Mouse (Mus musculus) urinary bladder, postnatal 10 days (tissue): ENCODE data around the gene Rap1gap2.

Experiments
- DNase-seq: peaks from one replicate; pipeline ENCODE4 v3.0.0; 2022; ENCODE audit warnings: low spot score

Gene Rap1gap2

GRCm38 (mm10) chr11:74409757-74410174, 200.9 kb downstream of the Rap1gap2 start:
- DNase-seq, result no peak

DNA sequence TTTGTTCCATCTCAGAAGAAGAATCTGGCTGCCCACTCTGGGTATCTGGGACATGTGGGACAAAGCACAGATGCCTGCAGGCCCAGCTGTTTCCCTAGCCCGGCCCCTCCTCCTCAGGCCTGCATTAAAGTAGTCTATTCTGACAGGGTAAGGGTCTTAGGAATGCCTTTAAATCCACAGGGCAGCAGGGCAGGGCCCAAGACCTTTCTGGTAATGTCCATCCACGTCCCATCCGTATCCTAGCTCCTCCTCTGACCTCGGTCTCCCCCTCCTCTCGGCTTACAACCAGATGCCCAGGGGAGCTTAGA, 201.3 kb downstream of the Rap1gap2 start:
- DNase-seq, result no peak

- DNase-seq, result peak; percentile 91
Measured at GRCm38 (mm10) chr11:74408587-74409446, 201.9 kb downstream of the Rap1gap2 start.

GRCm38 (mm10) chr11:74405201-74405600, 205.5 kb downstream of the Rap1gap2 start:
- DNase-seq, result no peak

DNA sequence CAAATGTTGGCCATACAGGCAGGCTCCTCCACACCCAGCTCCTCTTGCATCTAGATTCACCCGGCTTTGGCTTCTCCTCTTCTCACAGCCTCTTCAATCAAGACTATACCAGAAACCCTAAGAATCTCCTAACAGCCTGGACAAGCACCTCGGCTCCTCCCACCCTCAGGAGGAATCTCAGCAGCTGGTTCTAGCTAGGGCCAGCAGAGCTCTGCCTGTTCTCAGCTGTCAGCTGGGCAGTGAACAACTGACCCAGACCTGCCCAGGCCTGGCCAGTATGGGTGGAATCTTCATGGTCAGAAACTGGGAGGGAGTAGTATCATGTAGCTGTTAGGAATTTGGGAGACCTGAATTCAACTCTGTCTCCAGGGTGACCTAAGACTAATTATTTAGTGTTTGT, 206.5 kb downstream of the Rap1gap2 start:
- DNase-seq, result no peak

GRCm38 (mm10) chr11:74402126-74402525, 208.6 kb downstream of the Rap1gap2 start:
- DNase-seq, result no peak

GRCm38 (mm10) chr11:74395583-74395982, 215.1 kb downstream of the Rap1gap2 start:
- no peak for DNase-seq

- no peak for DNase-seq
Measured at GRCm38 (mm10) chr11:74393489-74393888, 217.2 kb downstream of the Rap1gap2 start.

DNA sequence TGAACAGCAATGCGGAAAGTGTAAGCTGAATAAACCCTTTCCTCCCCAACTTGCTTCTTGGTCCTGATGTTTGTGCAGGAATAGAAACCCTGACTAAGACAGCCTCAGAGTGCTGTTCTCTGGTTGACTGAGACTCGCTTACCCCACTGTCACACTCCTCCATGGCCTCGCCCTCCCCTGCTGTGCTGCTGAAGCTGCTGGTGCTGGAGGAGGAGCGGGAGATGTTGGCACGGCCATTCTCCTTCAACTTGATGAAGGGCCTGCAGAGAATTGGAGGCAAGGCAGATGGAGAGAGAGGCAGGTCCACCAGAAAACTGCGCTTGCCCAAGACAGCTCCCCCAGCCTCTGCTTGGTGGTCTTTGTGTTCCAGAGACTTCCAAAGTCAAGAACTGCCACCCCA, 217.8 kb downstream of the Rap1gap2 start:
- DNase-seq, result no peak

DNA sequence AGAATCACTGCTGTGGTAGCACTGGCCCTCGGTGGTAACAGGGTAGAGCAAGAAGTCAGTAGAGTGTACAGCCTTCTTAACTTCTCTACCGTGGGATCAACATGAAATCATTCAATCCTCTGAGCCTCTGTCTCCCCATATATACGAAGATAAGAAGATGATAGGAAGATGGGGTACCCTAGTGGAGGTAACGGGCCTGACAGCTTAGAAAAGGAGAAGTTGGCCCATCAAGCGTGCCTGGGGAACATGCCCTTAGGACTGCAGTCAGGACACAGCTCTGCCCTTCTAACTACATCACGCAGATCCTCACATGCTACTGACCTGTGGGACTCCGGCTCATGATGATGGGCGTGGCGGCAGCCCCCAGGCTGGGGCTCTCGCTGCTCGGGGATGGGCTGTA, 218.8 kb downstream of the Rap1gap2 start:
- DNase-seq, result no peak

- DNase-seq, result no peak
Measured at GRCm38 (mm10) chr11:74387203-74387602, 223.5 kb downstream of the Rap1gap2 start.

GRCm38 (mm10) chr11:74385674-74386073, 225.0 kb downstream of the Rap1gap2 start:
- no peak for DNase-seq

DNA sequence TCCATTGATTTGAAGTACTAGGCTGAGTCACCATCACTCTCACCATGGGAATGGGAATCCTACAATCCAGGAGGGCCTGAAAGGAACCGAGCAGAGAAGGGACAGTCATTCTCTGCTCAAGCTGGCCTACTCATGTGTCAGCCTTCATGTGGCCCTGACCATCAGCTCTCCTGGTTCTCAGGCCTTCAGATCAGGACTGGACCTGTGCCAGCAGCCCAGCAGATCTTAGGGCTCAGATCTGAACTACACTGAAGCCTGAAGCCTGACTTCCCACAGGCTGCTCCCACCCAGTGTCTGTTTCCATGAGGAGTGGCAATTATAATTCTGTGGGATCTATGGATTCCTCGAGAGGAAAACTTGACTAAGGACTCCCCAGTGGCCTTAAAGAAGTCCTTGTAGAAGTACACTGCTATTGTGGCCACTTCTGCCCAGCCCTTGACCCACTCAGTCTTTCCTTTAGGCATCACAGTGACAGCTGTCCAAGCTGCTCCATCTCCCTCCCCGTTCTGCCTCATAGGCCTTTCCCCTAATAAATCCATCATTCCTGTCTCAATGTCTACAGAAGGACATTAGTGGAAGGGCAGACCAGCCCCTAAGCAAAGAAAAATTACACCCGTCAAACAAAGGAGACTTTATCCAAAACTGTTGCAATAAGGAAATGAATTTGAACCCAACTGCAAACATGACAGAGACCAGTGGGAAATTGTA, 231.4 kb downstream of the Rap1gap2 start:
- DNase-seq, result no peak

DNA sequence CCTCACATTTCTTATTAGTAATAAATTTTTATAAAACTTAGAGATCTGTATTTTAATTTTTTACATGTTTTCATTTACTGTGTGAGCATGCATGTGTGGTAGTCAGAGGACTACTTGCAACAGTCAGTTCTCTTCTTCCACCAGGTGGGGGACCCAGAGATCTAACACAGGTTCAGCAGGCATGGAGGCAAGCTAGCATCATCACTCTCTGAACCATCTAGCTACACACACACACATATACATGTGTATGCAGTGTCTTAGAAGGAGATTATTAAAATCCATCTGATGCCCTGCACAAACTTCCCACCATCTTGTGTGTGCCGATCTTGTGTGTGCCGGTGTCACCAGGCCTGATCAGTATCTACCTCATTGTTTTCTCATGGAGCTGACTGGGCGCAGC, 233.9 kb downstream of the Rap1gap2 start:
- no peak for DNase-seq

DNA sequence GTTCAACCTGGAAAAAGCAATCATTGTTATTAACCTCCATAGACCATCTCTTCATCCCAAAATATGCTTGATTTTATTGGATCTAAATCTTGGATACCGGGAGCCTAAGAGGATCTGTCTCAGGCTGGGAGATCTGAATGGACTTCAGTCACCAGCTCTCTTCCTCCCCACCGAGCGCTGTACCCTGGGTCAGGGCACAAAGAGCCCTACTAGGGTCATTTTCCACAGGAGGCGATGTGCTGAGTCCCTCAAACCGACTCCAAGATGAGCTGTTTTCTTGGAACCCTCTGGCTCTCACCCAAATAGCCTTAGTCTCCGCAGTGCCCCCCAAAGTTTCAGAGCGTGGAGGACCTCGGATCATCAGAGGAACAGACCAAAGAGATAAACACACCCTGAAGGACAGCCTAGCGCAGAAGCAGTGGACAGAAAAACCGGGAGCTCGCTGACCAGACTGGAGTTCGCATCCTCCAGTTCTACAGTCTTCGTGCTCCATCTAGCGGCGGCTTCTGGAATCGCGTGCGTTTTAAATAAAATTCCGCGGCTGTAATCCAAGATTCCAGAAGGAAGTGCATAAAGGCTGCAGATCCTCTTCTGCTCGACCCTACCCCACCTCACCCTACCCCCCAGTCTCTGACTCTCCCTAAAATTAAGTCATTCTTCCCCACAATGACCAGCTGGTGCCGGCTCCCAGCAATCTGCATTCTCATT, 239.2 kb downstream of the Rap1gap2 start:
- DNase-seq, result no peak

DNA sequence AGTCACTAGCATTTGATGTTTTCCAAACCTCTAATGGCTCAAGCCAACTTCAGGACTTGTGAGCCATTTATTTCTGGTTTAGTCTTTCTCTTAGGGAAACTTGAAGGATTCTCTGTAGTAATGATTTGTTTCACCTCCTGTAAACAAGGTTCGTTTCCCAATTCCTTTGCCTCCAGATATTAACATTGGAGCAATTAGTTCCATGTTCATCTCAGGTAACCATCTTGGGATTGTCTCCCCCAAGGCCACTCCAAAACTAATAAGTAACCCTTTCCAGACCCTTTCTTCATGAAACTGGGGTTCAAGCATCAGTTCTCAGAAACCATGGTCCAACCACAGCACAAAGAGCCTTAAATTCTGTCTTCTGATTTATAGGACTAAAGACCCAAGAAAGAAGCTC, 248.9 kb downstream of the Rap1gap2 start, which contains the start of gene Olfr412:
Gene Olfr412 (plus strand): TSS at position 301 of the 400 bp plus-strand sequence.
- DNase-seq, result no peak

GRCm38 (mm10) chr11:74352550-74352949, 258.2 kb downstream of the Rap1gap2 start, which contains the start of gene Olfr411:
Olfr411 (minus strand) TSS chr11:74352650.
- no peak for DNase-seq

DNA sequence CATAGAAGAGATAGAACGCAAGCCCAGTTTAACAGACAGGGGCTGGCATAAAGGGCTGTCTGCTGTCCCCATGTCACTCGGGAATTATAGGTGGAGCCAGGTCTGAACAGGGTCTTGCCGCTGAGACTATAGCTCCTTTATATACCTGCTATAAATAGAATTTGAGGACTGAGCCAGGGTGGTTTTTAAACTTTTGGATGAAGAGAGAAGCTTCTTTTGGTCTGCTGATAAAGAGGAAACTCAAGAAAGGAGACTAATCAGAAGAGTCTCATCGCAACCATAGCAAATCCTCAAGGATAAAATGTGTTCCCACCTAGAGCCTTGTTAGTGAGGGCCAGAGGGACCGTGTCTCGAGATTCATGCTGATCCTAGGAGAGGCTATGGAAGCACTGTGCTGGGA, 272.8 kb downstream of the Rap1gap2 start, which contains the start of gene Olfr410:
Gene Olfr410 (minus strand): TSS at position 101 of the 400 bp plus-strand sequence.
- no peak for DNase-seq
